Mouse (Mus musculus): ENCODE results near the gene Olfml2a. TPM values are rescaled to one million over a fixed set of nuclear protein-coding genes. Genes with fewer than 3 reads are reported as not detected.

Gene Olfml2a
- polyA plus RNA-seq, 1 experiment from 2014 or later, result 3.1 TPM

DNA sequence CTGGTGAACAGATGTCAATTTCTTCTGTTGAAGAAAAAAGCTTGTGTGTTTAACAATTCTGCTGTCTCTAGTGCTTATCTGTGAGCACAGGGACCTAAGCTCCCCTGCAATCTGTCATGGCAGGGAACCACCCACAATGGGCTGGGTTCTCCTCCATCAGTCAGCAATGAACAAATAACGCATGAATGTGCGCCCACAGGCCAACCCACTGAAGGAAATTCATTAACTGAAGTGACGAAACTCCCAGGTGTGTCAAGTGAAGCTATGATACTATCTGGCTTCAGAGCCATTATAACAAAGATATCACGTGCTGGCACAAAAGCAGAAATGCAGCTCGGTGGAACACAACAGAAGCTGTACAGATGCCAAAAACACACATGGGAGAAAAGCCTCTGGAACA lies 38.3 kb downstream of the Olfml2a start:
- H3K9me3 ChIP-seq (ENCODE audit: control insufficient read depth, low read length), result no peaks in the 10 kb centered on the region
- H3K9ac ChIP-seq (ENCODE audit: low read length), result no peak overlapping the region
- H3K27ac ChIP-seq (ENCODE audit: low read depth, low read length), result no peak overlapping the region
- ATAC-seq (ENCODE audit: insufficient read depth, low FRiP score, low TSS enrichment), result no peak
- no peaks in the 10 kb centered on the region for H3K4me1 ChIP-seq (ENCODE audit: control insufficient read depth, insufficient read depth, low read length)
- no peak overlapping the region for H3K4me3 ChIP-seq (ENCODE audit: low read depth, low read length)
- H3K27me3 ChIP-seq (ENCODE audit: control insufficient read depth, insufficient read depth, low read length), result no peaks in the 10 kb centered on the region
- H3K36me3 ChIP-seq (ENCODE audit: control insufficient read depth, insufficient read depth, low read length), result no peaks in the 10 kb centered on the region
- no peak overlapping the region for H3K4me2 ChIP-seq (ENCODE audit: low read depth)
- WGBS, result 90% methylated on average over 5 of the region's 5 CpGs
- no peak for DNase-seq (ENCODE audit: low spot score)

DNA sequence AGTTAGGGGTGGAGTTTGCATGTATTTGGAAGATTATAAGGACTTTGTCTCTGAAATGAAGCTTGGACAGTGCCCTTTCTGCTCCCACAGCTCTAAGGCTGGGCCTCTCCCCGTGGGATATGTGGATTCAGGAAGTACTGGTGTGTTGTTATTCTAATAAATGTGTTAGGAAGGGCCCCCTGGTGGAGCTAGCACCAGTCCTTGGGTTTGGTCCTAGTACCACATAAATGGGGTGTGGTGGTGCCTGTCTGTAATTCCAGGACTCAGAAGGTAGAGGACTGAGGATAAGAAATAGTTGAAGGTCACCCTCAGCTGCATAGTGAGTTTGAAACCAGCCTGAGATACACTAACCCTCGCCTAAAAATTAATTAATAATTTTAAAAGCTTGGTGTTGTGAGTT lies 41.4 kb downstream of the Olfml2a start:
- Histone ChIP-seq H3K9ac (ENCODE audit: low read length) (no peak overlapping the region), H3K36me3 (ENCODE audit: control insufficient read depth, insufficient read depth, low read length) (no peaks in the 10 kb centered on the region), H3K4me1 (ENCODE audit: control insufficient read depth, insufficient read depth, low read length) (no peaks in the 10 kb centered on the region), H3K27ac (ENCODE audit: low read depth, low read length) (no peak overlapping the region), H3K4me2 (ENCODE audit: low read depth) (no peak overlapping the region), H3K4me3 (ENCODE audit: low read depth, low read length) (no peak overlapping the region), H3K27me3 (ENCODE audit: control insufficient read depth, insufficient read depth, low read length) (no peaks in the 10 kb centered on the region), H3K9me3 (ENCODE audit: control insufficient read depth, low read length) (no peaks in the 10 kb centered on the region)
- DNase-seq (ENCODE audit: low spot score) (no peak), ATAC-seq (ENCODE audit: insufficient read depth, low FRiP score, low TSS enrichment) (no peak)
- 32% methylated on average over 2 of the region's 2 CpGs for WGBS

DNA sequence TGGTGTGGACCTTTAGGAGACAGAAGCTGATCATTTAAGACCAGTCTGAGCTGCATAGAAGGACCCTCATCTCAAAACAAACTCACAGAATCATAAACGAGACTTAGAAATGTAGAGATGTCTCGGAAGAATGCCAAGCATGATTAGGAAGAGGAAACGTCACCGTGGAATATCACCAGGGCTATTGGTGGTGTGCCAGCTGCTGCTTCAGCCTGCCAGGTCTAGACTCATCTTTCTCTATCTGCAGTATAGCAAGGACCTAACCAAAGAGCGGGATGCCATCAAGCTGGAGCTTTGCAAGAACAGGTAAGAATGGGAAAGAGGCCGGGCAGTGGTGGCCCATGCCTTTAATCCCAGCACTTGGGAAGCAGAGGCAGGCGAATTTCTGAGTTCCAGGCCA lies 41.9 kb downstream of the Olfml2a start:
- Histone ChIP-seq H3K27me3 (ENCODE audit: control insufficient read depth, insufficient read depth, low read length) (no peaks in the 10 kb centered on the region), H3K4me3 (ENCODE audit: low read depth, low read length) (no peak overlapping the region), H3K9ac (ENCODE audit: low read length) (no peak overlapping the region), H3K4me1 (ENCODE audit: control insufficient read depth, insufficient read depth, low read length) (no peaks in the 10 kb centered on the region), H3K4me2 (ENCODE audit: low read depth) (no peak overlapping the region), H3K9me3 (ENCODE audit: control insufficient read depth, low read length) (no peaks in the 10 kb centered on the region), H3K27ac (ENCODE audit: low read depth, low read length) (no peak overlapping the region), H3K36me3 (ENCODE audit: control insufficient read depth, insufficient read depth, low read length) (no peaks in the 10 kb centered on the region)
- no peak for ATAC-seq (ENCODE audit: insufficient read depth, low FRiP score, low TSS enrichment)
- no peak for DNase-seq (ENCODE audit: low spot score)
- 84% methylated on average over 7 of the region's 7 CpGs for WGBS

GRCm38 (mm10) chr2:38974171-38974570 lies 42.4 kb downstream of the Olfml2a start:
- no peaks in the 10 kb centered on the region for H3K36me3 ChIP-seq (ENCODE audit: control insufficient read depth, insufficient read depth, low read length)
- H3K9me3 ChIP-seq (ENCODE audit: control insufficient read depth, low read length), result no peaks in the 10 kb centered on the region
- WGBS, result 39% methylated on average over 2 of the region's 2 CpGs
- H3K9ac ChIP-seq (ENCODE audit: low read length), result no peak overlapping the region
- H3K27me3 ChIP-seq (ENCODE audit: control insufficient read depth, insufficient read depth, low read length), result no peaks in the 10 kb centered on the region
- H3K4me1 ChIP-seq (ENCODE audit: control insufficient read depth, insufficient read depth, low read length), result no peaks in the 10 kb centered on the region
- DNase-seq (ENCODE audit: low spot score) (no peak), ATAC-seq (ENCODE audit: insufficient read depth, low FRiP score, low TSS enrichment) (no peak)
- H3K27ac ChIP-seq (ENCODE audit: low read depth, low read length), result no peak overlapping the region
- no peak overlapping the region for H3K4me3 ChIP-seq (ENCODE audit: low read depth, low read length)
- H3K4me2 ChIP-seq (ENCODE audit: low read depth), result no peak overlapping the region

DNA sequence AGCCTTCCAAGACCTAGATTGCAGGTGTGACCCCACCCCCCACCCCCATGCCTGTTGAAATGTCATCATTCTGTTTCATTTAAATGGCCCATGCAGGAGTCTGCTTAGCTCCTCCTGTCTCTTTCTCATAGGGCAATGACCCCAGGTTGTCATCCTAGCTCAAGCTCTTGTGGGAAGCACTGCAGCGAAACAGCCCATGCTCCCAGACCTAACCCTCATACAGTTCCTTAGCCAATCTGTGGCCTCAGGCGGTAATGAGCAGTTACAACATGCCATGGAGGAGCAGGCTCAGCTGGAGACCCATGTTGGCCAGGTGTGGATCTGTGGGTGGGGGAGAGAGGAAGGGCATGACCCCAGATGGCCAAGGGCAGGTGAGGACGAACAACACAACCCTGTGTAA lies 43.4 kb downstream of the Olfml2a start:
- Histone ChIP-seq H3K27ac (ENCODE audit: low read depth, low read length) (no peak overlapping the region), H3K36me3 (ENCODE audit: control insufficient read depth, insufficient read depth, low read length) (no peaks in the 10 kb centered on the region), H3K4me2 (ENCODE audit: low read depth) (no peak overlapping the region), H3K4me1 (ENCODE audit: control insufficient read depth, insufficient read depth, low read length) (no peaks in the 10 kb centered on the region), H3K9me3 (ENCODE audit: control insufficient read depth, low read length) (no peaks in the 10 kb centered on the region), H3K27me3 (ENCODE audit: control insufficient read depth, insufficient read depth, low read length) (no peaks in the 10 kb centered on the region), H3K9ac (ENCODE audit: low read length) (no peak overlapping the region), H3K4me3 (ENCODE audit: low read depth, low read length) (no peak overlapping the region)
- WGBS, result 88% methylated on average over 3 of the region's 3 CpGs
- ATAC-seq (ENCODE audit: insufficient read depth, low FRiP score, low TSS enrichment) (no peak), DNase-seq (ENCODE audit: low spot score) (no peak)

- H3K4me2 ChIP-seq (ENCODE audit: low read depth), result no peak overlapping the region
- no peak overlapping the region for H3K27ac ChIP-seq (ENCODE audit: low read depth, low read length)
- no peak for DNase-seq (ENCODE audit: low spot score)
- no peak overlapping the region for H3K9ac ChIP-seq (ENCODE audit: low read length)
- no peaks in the 10 kb centered on the region for H3K36me3 ChIP-seq (ENCODE audit: control insufficient read depth, insufficient read depth, low read length)
- no peak for ATAC-seq (ENCODE audit: insufficient read depth, low FRiP score, low TSS enrichment)
- H3K27me3 ChIP-seq (ENCODE audit: control insufficient read depth, insufficient read depth, low read length), result no peaks in the 10 kb centered on the region
- no peaks in the 10 kb centered on the region for H3K4me1 ChIP-seq (ENCODE audit: control insufficient read depth, insufficient read depth, low read length)
- H3K4me3 ChIP-seq (ENCODE audit: low read depth, low read length), result no peak overlapping the region
- 85% methylated on average over 20 of the region's 21 CpGs for WGBS
- no peaks in the 10 kb centered on the region for H3K9me3 ChIP-seq (ENCODE audit: control insufficient read depth, low read length)
These were observed 44.4 kb downstream of the Olfml2a start for GRCm38 (mm10) chr2:38975941-38976805.

GRCm38 (mm10) chr2:38977837-38978236 lies 46.1 kb downstream of the Olfml2a start:
- no peaks in the 10 kb centered on the region for H3K27me3 ChIP-seq (ENCODE audit: control insufficient read depth, insufficient read depth, low read length)
- H3K4me2 ChIP-seq (ENCODE audit: low read depth), result no peak overlapping the region
- no peaks in the 10 kb centered on the region for H3K36me3 ChIP-seq (ENCODE audit: control insufficient read depth, insufficient read depth, low read length)
- H3K9ac ChIP-seq (ENCODE audit: low read length), result no peak overlapping the region
- DNase-seq (ENCODE audit: low spot score), result no peak
- no peaks in the 10 kb centered on the region for H3K4me1 ChIP-seq (ENCODE audit: control insufficient read depth, insufficient read depth, low read length)
- no peak overlapping the region for H3K4me3 ChIP-seq (ENCODE audit: low read depth, low read length)
- no peak overlapping the region for H3K27ac ChIP-seq (ENCODE audit: low read depth, low read length)
- 73% methylated on average over 4 of the region's 4 CpGs for WGBS
- ATAC-seq (ENCODE audit: insufficient read depth, low FRiP score, low TSS enrichment), result no peak
- no peaks in the 10 kb centered on the region for H3K9me3 ChIP-seq (ENCODE audit: control insufficient read depth, low read length)

GRCm38 (mm10) chr2:38983456-38983855 lies 51.7 kb downstream of the Olfml2a start:
- no peak overlapping the region for H3K9ac ChIP-seq (ENCODE audit: low read length)
- no peak overlapping the region for H3K4me2 ChIP-seq (ENCODE audit: low read depth)
- DNase-seq (ENCODE audit: low spot score) (no peak), ATAC-seq (ENCODE audit: insufficient read depth, low FRiP score, low TSS enrichment) (no peak)
- 0 out of 2 replicates have a peak, but pooled peaks cover 2% of the 10 kb centered on the region for H3K9me3 ChIP-seq (ENCODE audit: control insufficient read depth, low read length)
- WGBS, result 96% methylated on average over 2 of the region's 2 CpGs
- H3K36me3 ChIP-seq (ENCODE audit: control insufficient read depth, insufficient read depth, low read length), result no peaks in the 10 kb centered on the region
- no peaks in the 10 kb centered on the region for H3K4me1 ChIP-seq (ENCODE audit: control insufficient read depth, insufficient read depth, low read length)
- no peaks in the 10 kb centered on the region for H3K27me3 ChIP-seq (ENCODE audit: control insufficient read depth, insufficient read depth, low read length)
- no peak overlapping the region for H3K4me3 ChIP-seq (ENCODE audit: low read depth, low read length)
- H3K27ac ChIP-seq (ENCODE audit: low read depth, low read length), result no peak overlapping the region

GRCm38 (mm10) chr2:38986580-38986979 lies 54.8 kb downstream of the Olfml2a start:
- H3K4me3 ChIP-seq (ENCODE audit: low read depth, low read length), result no peak overlapping the region
- no peaks in the 10 kb centered on the region for H3K27me3 ChIP-seq (ENCODE audit: control insufficient read depth, insufficient read depth, low read length)
- H3K36me3 ChIP-seq (ENCODE audit: control insufficient read depth, insufficient read depth, low read length), result no peaks in the 10 kb centered on the region
- WGBS, result 82% methylated on average over 3 of the region's 3 CpGs
- no peak overlapping the region for H3K9ac ChIP-seq (ENCODE audit: low read length)
- H3K4me2 ChIP-seq (ENCODE audit: low read depth), result no peak overlapping the region
- no peak overlapping the region for H3K27ac ChIP-seq (ENCODE audit: low read depth, low read length)
- no peaks in the 10 kb centered on the region for H3K4me1 ChIP-seq (ENCODE audit: control insufficient read depth, insufficient read depth, low read length)
- ATAC-seq (ENCODE audit: insufficient read depth, low FRiP score, low TSS enrichment) (no peak), DNase-seq (ENCODE audit: low spot score) (no peak)
- 0 out of 2 replicates have a peak, but pooled peaks cover 2% of the 10 kb centered on the region for H3K9me3 ChIP-seq (ENCODE audit: control insufficient read depth, low read length)
